Mouse (Mus musculus) embryonic facial prominence, embryonic 13.5 days (tissue): ENCODE measurements at regions not wholly inside any gene's neighbourhood (a gene's known extent, or its start where the extent isn't known, plus 50 kb on each side); places are given as distances from the start of the nearest gene placed in this dataset.

Experiments
- ATAC-seq: fragments of 200-750 bp; cut with Nextera tagmentation; 2 replicates; pipeline ENCODE4 v1.8.0; 2017; ENCODE audit warnings: low read depth; ENCODE audit not compliant: insufficient number of reproducible peaks, insufficient read depth, low FRiP score, low TSS enrichment
- H3K27ac ChIP-seq: fragments of 300-500 bp; sonication (generic); 2 replicates; pipeline ENCODE4 v1.5.1; 2015; ENCODE audit warnings: moderate library complexity, mild to moderate bottlenecking, inconsistent platforms
- H3K27me3 ChIP-seq: fragments of 300-500 bp; sonication (generic); 2 replicates; pipeline ENCODE4 v1.6.1; 2015; ENCODE audit warnings: mild to moderate bottlenecking, inconsistent platforms
- H3K36me3 ChIP-seq: fragments of 300-500 bp; sonication (generic); 2 replicates; pipeline ENCODE4 v1.6.1; 2015; ENCODE audit warnings: mild to moderate bottlenecking, inconsistent platforms
- H3K4me1 ChIP-seq: fragments of 300-500 bp; sonication (generic); 2 replicates; pipeline ENCODE4 v1.6.1; 2015; ENCODE audit warnings: inconsistent platforms
- H3K4me2 ChIP-seq: fragments of 300-500 bp; sonication (generic); 2 replicates; pipeline ENCODE4 v1.6.1; 2015; ENCODE audit warnings: moderate library complexity, mild to moderate bottlenecking, inconsistent platforms
- H3K4me3 ChIP-seq: fragments of 300-500 bp; sonication (generic); 2 replicates; pipeline ENCODE4 v1.5.1; 2015; ENCODE audit warnings: mild to moderate bottlenecking, inconsistent platforms
- H3K9ac ChIP-seq: fragments of 300-500 bp; sonication (generic); 2 replicates; pipeline ENCODE4 v1.6.1; 2015; ENCODE audit warnings: mild to moderate bottlenecking, inconsistent platforms
- H3K9me3 ChIP-seq: fragments of 300-500 bp; sonication (generic); 2 replicates; pipeline ENCODE4 v1.6.1; 2016; ENCODE audit warnings: inconsistent platforms
- WGBS: fragments of 180-500 bp; shearing (Covaris S2); methylation state at CpG from one replicate; pipeline ENCODE4 v1.1.7; 2015; ENCODE audit warnings: mixed read lengths; 5-methylcytosine and 5-hydroxymethylcytosine counted together

GRCm38 (mm10) chr1:30540088-30540698 lies 333.5 kb downstream of the Phf3 start:
- H3K27me3 ChIP-seq = no peaks in the 10 kb centered on the region
- H3K9me3 ChIP-seq = no peaks in the 10 kb centered on the region
- H3K4me1 ChIP-seq = peaks cover 7% of the 10 kb centered on the region
- WGBS = 85% methylated on average over 13 of the region's 13 CpGs
- no peak overlapping the region for H3K4me3 ChIP-seq
- H3K9ac ChIP-seq = no peak overlapping the region
- no peak for ATAC-seq
- H3K27ac ChIP-seq = no peak overlapping the region
- H3K4me2 ChIP-seq = no peak overlapping the region
- H3K36me3 ChIP-seq = no peaks in the 10 kb centered on the region

- peak overlapping the region; percentile 20; the same call in 1 of the 2 replicates for H3K4me2 ChIP-seq
- no peaks in the 10 kb centered on the region for H3K27me3 ChIP-seq
- no peaks in the 10 kb centered on the region for H3K9me3 ChIP-seq
- H3K4me1 ChIP-seq = peaks cover 7% of the 10 kb centered on the region
- H3K36me3 ChIP-seq = no peaks in the 10 kb centered on the region
- no peak overlapping the region for H3K9ac ChIP-seq
- no peak overlapping the region for H3K27ac ChIP-seq
- no peak for ATAC-seq
- 17% methylated on average over 11 of the region's 11 CpGs for WGBS
- H3K4me3 ChIP-seq = no peak overlapping the region
These were observed 336.4 kb downstream of the Phf3 start for GRCm38 (mm10) chr1:30536989-30537975.

GRCm38 (mm10) chr1:30517348-30517747 lies 356.4 kb downstream of the Phf3 start:
- Histone ChIP-seq H3K4me1 (no peaks in the 10 kb centered on the region), H3K27ac (no peak overlapping the region), H3K4me3 (no peak overlapping the region), H3K36me3 (no peaks in the 10 kb centered on the region), H3K9me3 (no peaks in the 10 kb centered on the region), H3K9ac (no peak overlapping the region), H3K27me3 (no peaks in the 10 kb centered on the region), H3K4me2 (no peak overlapping the region)
- ATAC-seq = no peak
- 66% methylated on average over 3 of the region's 3 CpGs for WGBS

GRCm38 (mm10) chr1:30515846-30516245 lies 357.9 kb downstream of the Phf3 start:
- 83% methylated on average over 6 of the region's 6 CpGs for WGBS
- H3K9me3 ChIP-seq = no peaks in the 10 kb centered on the region

GRCm38 (mm10) chr1:30503224-30503623 lies 370.5 kb downstream of the Phf3 start:
- Histone ChIP-seq H3K9ac (no peak overlapping the region), H3K27me3 (no peaks in the 10 kb centered on the region), H3K27ac (no peak overlapping the region), H3K4me2 (no peak overlapping the region), H3K9me3 (no peaks in the 10 kb centered on the region), H3K4me3 (no peak overlapping the region), H3K36me3 (no peaks in the 10 kb centered on the region), H3K4me1 (no peaks in the 10 kb centered on the region)
- 25% methylated on average over 1 of the region's 1 CpGs for WGBS
- ATAC-seq = no peak

More at GRCm38 (mm10) chr1:30515846-30516245, 357.9 kb downstream of the Phf3 start:
- Histone ChIP-seq H3K27ac (no peak overlapping the region), H3K9ac (no peak overlapping the region), H3K27me3 (no peaks in the 10 kb centered on the region), H3K4me1 (no peaks in the 10 kb centered on the region), H3K4me2 (no peak overlapping the region), H3K4me3 (no peak overlapping the region), H3K36me3 (no peaks in the 10 kb centered on the region)
- ATAC-seq = no peak

GRCm38 (mm10) chr1:30460295-30460958 lies 413.3 kb downstream of the Phf3 start:
- Histone ChIP-seq H3K4me3 (no peak overlapping the region), H3K27ac (no peak overlapping the region), H3K9me3 (no peaks in the 10 kb centered on the region), H3K27me3 (no peaks in the 10 kb centered on the region), H3K4me1 (no peaks in the 10 kb centered on the region), H3K4me2 (no peak overlapping the region), H3K9ac (no peak overlapping the region), H3K36me3 (no peaks in the 10 kb centered on the region)
- ATAC-seq = no peak
- WGBS = 76% methylated on average over 4 of the region's 4 CpGs

GRCm38 (mm10) chr1:30437964-30438363 lies 435.8 kb downstream of the Phf3 start:
- Histone ChIP-seq H3K9ac (no peak overlapping the region), H3K4me2 (no peak overlapping the region), H3K4me3 (no peak overlapping the region), H3K36me3 (no peaks in the 10 kb centered on the region), H3K27ac (no peak overlapping the region), H3K27me3 (no peaks in the 10 kb centered on the region), H3K4me1 (no peaks in the 10 kb centered on the region), H3K9me3 (no peaks in the 10 kb centered on the region)
- 59% methylated on average over 1 of the region's 1 CpGs for WGBS
- no peak for ATAC-seq

- Histone ChIP-seq H3K27ac (no peak overlapping the region), H3K27me3 (no peaks in the 10 kb centered on the region), H3K9me3 (no peaks in the 10 kb centered on the region), H3K9ac (no peak overlapping the region), H3K4me2 (no peak overlapping the region), H3K36me3 (no peaks in the 10 kb centered on the region), H3K4me1 (no peaks in the 10 kb centered on the region), H3K4me3 (no peak overlapping the region)
- no peak for ATAC-seq
These were observed 457.1 kb downstream of the Phf3 start for GRCm38 (mm10) chr1:30416582-30416981.

- H3K27ac ChIP-seq = no peak overlapping the region
- no peaks in the 10 kb centered on the region for H3K9me3 ChIP-seq
- ATAC-seq = no peak
- no peak overlapping the region for H3K9ac ChIP-seq
- no peaks in the 10 kb centered on the region for H3K36me3 ChIP-seq
- H3K27me3 ChIP-seq = no peaks in the 10 kb centered on the region
- WGBS = 33% methylated on average over 2 of the region's 2 CpGs
- no peaks in the 10 kb centered on the region for H3K4me1 ChIP-seq
- H3K4me3 ChIP-seq = no peak overlapping the region
- H3K4me2 ChIP-seq = no peak overlapping the region
These were observed 458.8 kb downstream of the Phf3 start for GRCm38 (mm10) chr1:30414881-30415439.
